Mouse (Mus musculus) liver, postnatal 0 days (tissue): Measurements from ENCODE around the gene Actg2. TPM values are rescaled to one million over a fixed set of nuclear protein-coding genes. Genes with fewer than 3 reads are reported as not detected.

Source experiments
- ATAC-seq: fragments of 200-750 bp; cut with Nextera tagmentation; 2 replicates; pipeline ENCODE4 v1.8.0; 2017; ENCODE audit warnings: mild to moderate bottlenecking, moderate library complexity
- DNase-seq: peaks from one replicate; pipeline ENCODE4 v3.0.0-alpha.2; 2016
- H3K27ac ChIP-seq: fragments of 300-500 bp; sonication (generic); 2 replicates; pipeline ENCODE4 v1.5.1; 2014; ENCODE audit warnings: antibody characterized with exemption, moderate library complexity, mild to moderate bottlenecking, low read depth
- H3K27me3 ChIP-seq: fragments of 300-500 bp; sonication (generic); 2 replicates; pipeline ENCODE4 v1.6.1; 2014; ENCODE audit warnings: low read length, control low read depth, mixed read lengths; ENCODE audit not compliant: insufficient read depth
- H3K36me3 ChIP-seq: fragments of 300-500 bp; sonication (generic); replicated peaks from 2 replicates; pipeline ENCODE4 v1.6.1; 2014; ENCODE audit warnings: mild to moderate bottlenecking, control low read depth, low read length, moderate library complexity, mixed read lengths; ENCODE audit not compliant: insufficient read depth
- H3K4me1 ChIP-seq: fragments of 300-500 bp; sonication (generic); 2 replicates; pipeline ENCODE4 v1.6.1; 2014; ENCODE audit warnings: antibody characterized with exemption, mild to moderate bottlenecking, control low read depth; ENCODE audit not compliant: insufficient read depth
- H3K4me2 ChIP-seq: fragments of 300-500 bp; sonication (generic); 2 replicates; pipeline ENCODE4 v1.6.1; 2014; ENCODE audit warnings: low read depth, mild to moderate bottlenecking, low read length, moderate library complexity, mixed read lengths
- H3K4me3 ChIP-seq: fragments of 300-500 bp; sonication (generic); 2 replicates; pipeline ENCODE4 v1.5.1; 2014; ENCODE audit warnings: low read depth, low read length
- H3K9ac ChIP-seq: fragments of 300-500 bp; sonication (generic); replicated peaks from 2 replicates; pipeline ENCODE4 v1.6.1; 2014; ENCODE audit warnings: mild to moderate bottlenecking, moderate library complexity
- H3K9me3 ChIP-seq: fragments of 300-500 bp; sonication (generic); 2 replicates; pipeline ENCODE4 v1.6.1; 2016; ENCODE audit warnings: mild to moderate bottlenecking, control low read depth, low read length, mixed read lengths
- CTCF ChIP-seq: sonication (generic); IDR thresholded peaks from 2 replicates; pipeline ENCODE4 v1.5.1; 2016; ENCODE audit warnings: antibody characterized with exemption, low read depth
- EP300 ChIP-seq: IDR thresholded peaks from 2 replicates; pipeline ENCODE4 v1.6.1; 2016; ENCODE audit warnings: antibody characterized with exemption, low read depth, mild to moderate bottlenecking
- WGBS: fragments of 180-500 bp; shearing (Covaris S2); extraction: QIAGEN DNeasy Blood & Tissue Kit; methylation state at CpG from one replicate; pipeline ENCODE4 v1.1.7; 2014; ENCODE audit not compliant: insufficient replicate concordance; 5-methylcytosine and 5-hydroxymethylcytosine counted together
- polyA plus RNA-seq: library from polyadenylated mRNA; unstranded; fragments of >200 nt; fragmentation: Nextera tagmentation; extraction: Ambion mirVana; gene quantifications from 2 replicates; pipeline ENCODE4 v1.2.1, GENCODE M21; 2015

Gene Actg2
- polyA plus RNA-seq, 1 experiment from 2014 or later, result 2.1 TPM

DNA sequence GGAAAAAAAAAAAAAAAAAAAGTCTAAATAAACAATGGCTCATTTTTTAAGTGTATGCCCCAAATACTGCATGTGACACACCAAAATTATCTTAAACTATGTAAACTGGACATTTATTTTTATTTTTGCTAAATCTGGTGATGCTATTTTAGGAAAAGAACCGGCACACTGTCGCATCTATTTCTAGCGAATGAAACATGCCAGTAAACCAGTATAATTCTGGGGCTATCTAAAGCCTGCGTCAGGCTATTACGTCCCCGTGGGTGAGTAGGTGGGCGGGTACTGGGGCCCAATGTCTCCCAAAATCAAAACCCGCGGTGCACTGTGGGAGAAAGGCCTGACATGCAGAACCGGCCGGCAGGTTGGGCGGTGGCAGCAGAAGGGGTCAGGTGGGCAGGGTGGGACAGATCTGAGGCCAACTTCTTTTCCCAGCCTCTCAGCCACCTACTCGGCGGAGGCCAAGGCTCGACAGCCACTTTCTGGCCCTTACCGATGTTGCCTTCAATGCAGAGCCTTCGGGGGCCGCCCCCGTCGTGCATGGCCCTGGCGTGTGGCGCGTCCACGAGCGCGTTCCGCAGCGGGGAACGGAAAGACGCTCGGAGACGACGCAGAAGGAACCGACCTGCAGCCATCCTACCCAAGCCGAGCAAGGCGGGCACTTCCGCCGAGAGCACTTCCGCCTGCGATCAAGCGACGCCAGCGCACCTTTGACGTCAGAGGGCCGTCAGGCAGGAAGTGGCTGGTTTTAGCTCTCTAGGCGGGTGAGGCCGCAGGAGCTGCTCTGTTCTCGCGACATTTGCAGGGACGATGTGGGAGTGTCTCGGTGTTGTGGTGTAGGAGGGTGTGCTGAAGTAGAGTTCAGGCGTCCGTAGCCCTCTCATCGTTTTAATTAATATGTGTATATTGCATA is 29.6 kb downstream of the Actg2 start, which contains the start of gene Dguok:
Gene Dguok, minus strand, starts transcription at position 712 of the 910 bp plus-strand sequence.
- Histone ChIP-seq H3K4me1 (peaks cover 13% of the 10 kb centered on the region), H3K4me3 (peak within 1 kb of the TSS; percentile 67), H3K4me2 (peak within 1 kb of the TSS; percentile 84), H3K9ac (peak within 1 kb of the TSS; percentile 73), H3K9me3 (no peaks in the 10 kb centered on the region), H3K36me3 (no peaks in the 10 kb centered on the region), H3K27ac (peak within 1 kb of the TSS; percentile 96), H3K27me3 (no peaks in the 10 kb centered on the region)
- DNase-seq (peak; percentile 97), ATAC-seq (peak; percentile 95)
- TF ChIP-seq CTCF (no peak), EP300 (peak; percentile 48; the same call in 1 of the 2 replicates)
- WGBS, result under 1% methylated on average over 54 of the region's 54 CpGs

DNA sequence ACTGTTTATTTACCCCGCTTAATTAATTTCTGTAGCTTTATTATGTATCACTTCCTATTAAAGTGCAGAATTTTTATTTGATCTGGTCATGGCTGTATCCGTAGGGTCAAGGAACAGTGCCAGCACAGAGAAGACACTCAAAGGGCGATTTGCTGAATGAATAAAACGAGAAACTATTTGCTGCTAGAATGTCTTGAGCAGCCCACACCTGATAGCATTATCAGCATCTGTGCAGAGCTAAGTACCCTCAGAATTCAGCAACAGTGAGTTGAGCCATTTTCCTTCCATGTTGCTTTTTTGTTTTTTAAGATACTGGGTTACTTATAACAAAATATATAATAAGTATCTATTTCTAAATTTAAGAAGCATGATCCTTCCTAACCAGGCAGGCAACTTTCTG is 30.5 kb downstream of the Actg2 start:
- Histone ChIP-seq H3K27ac (peak overlapping the region; percentile 96), H3K4me2 (peak overlapping the region; percentile 84)
- DNase-seq, result no peak

DNA sequence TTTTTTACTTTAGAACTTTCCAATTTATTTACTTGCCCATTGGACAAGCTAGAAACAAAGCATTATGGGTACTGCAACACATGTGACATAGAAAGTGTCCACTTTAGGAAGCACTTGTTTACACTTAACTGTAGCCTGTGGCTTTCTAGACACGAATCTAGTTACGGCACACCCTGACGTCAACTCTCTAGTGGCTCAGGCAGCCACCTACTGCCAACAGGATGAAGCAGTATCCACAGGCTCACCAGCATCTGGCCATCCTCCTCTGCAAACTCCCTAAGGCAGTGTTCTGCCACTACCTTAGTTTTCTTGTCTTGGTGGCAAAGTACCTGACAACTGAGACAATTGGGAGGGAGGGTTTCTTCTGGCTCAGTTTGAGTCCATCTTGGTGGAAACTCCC is 32.7 kb downstream of the Actg2 start:
- no peak for ATAC-seq
- H3K4me2 ChIP-seq, result no peak overlapping the region
- H3K9ac ChIP-seq, result no peak overlapping the region
- 54% methylated on average over 3 of the region's 3 CpGs for WGBS
- no peaks in the 10 kb centered on the region for H3K27me3 ChIP-seq
- H3K4me3 ChIP-seq, result no peak overlapping the region
- no peak overlapping the region for H3K27ac ChIP-seq
- TF ChIP-seq EP300 (no peak), CTCF (no peak)
- peaks cover 13% of the 10 kb centered on the region for H3K4me1 ChIP-seq
- H3K9me3 ChIP-seq, result no peaks in the 10 kb centered on the region
- H3K36me3 ChIP-seq, result no peaks in the 10 kb centered on the region
- DNase-seq, result no peak

More for the DNA sequence above, 30.5 kb downstream of the Actg2 start:
- Histone ChIP-seq H3K36me3 (no peaks in the 10 kb centered on the region), H3K9ac (0 out of 2 replicates have a peak overlapping the region, but pooled peaks have one; percentile 73), H3K4me1 (peaks cover 13% of the 10 kb centered on the region), H3K9me3 (no peaks in the 10 kb centered on the region), H3K4me3 (peak overlapping the region; percentile 67; the same call in 1 of the 2 replicates), H3K27me3 (no peaks in the 10 kb centered on the region)
- no peak for TF ChIP-seq EP300
- no peak for TF ChIP-seq CTCF
- 63% methylated on average over 4 of the region's 4 CpGs for WGBS
- no peak for ATAC-seq

DNA sequence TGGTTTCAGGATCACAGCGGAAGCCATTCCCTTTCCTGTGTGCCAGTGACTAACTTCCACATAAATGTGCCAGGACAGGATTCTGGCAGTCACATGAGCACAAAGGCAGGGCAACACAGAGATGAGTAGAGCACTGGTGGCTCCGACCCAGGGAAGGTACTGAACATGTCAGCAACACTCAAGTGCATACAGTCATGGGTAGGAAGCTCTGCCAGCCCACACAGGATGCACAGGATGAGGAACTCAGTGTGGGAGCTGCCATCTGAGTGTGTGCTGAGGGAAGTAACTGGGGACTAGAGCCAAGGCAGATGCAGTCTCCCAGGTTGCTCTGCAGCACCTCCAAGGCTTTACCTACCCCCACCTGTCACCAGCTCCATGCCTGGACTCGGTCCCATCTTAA is 33.4 kb downstream of the Actg2 start:
- DNase-seq, result no peak
- 51% methylated on average over 3 of the region's 3 CpGs for WGBS

DNA sequence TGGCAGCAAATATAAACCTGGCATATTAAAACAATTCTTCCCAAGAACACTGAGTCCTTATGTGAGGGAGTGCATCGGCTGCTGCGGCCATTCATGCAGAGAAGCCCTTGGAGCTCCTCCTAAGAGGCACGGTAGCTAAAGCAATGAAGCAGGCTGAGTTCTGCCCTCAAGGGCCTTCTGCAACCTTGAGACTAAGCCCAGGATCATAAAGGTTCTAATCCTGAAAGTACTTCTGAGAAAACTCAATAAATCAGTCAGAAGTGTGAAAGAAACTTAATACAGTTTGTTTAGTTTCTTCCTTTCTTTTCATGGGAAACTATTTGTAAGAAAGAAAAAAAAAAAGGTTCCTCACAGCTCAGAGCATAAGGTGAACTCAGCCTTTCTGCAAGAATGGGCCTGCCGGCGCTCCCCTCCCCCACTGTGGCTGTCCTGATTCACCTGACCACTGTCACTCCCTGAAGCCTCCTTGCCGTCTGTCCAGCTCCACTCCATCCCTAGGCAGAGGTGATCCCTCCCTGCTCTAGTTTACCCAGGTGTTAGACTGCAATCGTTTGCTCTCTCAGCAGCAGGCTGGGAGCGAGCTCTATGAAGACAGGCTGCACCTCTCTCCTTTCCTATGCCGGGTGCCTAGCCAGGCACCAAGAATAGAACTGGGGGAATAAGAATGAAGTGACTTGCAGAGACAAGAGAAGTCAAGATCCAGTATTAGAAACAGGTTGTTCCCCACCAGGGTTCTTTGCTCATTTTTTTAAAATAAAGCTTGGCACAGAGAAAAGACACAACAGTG is 34.3 kb downstream of the Actg2 start:
- no peak overlapping the region for H3K4me3 ChIP-seq
- 71% methylated on average over 9 of the region's 9 CpGs for WGBS
- H3K36me3 ChIP-seq, result no peaks in the 10 kb centered on the region
- H3K4me2 ChIP-seq, result no peak overlapping the region
- H3K27me3 ChIP-seq, result no peaks in the 10 kb centered on the region
- H3K9ac ChIP-seq, result no peak overlapping the region
- no peaks in the 10 kb centered on the region for H3K9me3 ChIP-seq
- no peak overlapping the region for H3K27ac ChIP-seq
- no peak for TF ChIP-seq EP300
- no peak for ATAC-seq
- no peak for DNase-seq
- H3K4me1 ChIP-seq, result peaks cover 13% of the 10 kb centered on the region

More for the DNA sequence above, 33.4 kb downstream of the Actg2 start:
- Histone ChIP-seq H3K9ac (no peak overlapping the region), H3K4me1 (peaks cover 13% of the 10 kb centered on the region), H3K9me3 (no peaks in the 10 kb centered on the region), H3K36me3 (no peaks in the 10 kb centered on the region), H3K4me3 (no peak overlapping the region), H3K27me3 (no peaks in the 10 kb centered on the region), H3K4me2 (no peak overlapping the region), H3K27ac (no peak overlapping the region)
- no peak for ATAC-seq
- no peak for TF ChIP-seq CTCF

DNA sequence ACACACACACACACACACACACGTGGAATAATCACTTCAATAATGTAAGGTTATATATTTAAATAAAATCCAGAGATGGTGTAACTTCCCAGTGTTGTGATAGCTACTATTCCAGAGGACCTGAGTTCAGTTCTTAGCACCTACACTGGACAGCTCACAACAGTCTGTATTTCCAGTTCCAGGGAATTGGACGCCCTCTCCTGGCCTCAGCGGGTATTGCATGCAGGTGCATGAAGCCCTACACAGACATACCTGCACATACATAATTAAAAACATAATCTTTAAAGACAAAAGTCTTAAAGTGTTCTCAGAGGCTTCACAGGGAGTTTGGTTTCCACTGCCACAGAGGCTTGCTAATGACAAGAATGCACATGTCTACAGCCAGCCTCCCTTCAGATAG is 35.6 kb downstream of the Actg2 start:
- Histone ChIP-seq H3K27ac (no peak overlapping the region), H3K4me3 (no peak overlapping the region), H3K27me3 (no peaks in the 10 kb centered on the region), H3K9ac (no peak overlapping the region), H3K4me2 (no peak overlapping the region), H3K36me3 (0 out of 2 replicates have a peak, but pooled peaks cover 5% of the 10 kb centered on the region), H3K9me3 (no peaks in the 10 kb centered on the region), H3K4me1 (peaks cover 8% of the 10 kb centered on the region)
- TF ChIP-seq EP300 (no peak), CTCF (peak; percentile 60)
- no peak for DNase-seq
- no peak for ATAC-seq
- 84% methylated on average over 3 of the region's 3 CpGs for WGBS
